Mouse (Mus musculus): ENCODE measurements at regions not wholly inside any gene's neighbourhood (a gene's known extent, or its start where the extent isn't known, plus 50 kb on each side); places are given as distances from the start of the nearest gene placed in this dataset.

DNA sequence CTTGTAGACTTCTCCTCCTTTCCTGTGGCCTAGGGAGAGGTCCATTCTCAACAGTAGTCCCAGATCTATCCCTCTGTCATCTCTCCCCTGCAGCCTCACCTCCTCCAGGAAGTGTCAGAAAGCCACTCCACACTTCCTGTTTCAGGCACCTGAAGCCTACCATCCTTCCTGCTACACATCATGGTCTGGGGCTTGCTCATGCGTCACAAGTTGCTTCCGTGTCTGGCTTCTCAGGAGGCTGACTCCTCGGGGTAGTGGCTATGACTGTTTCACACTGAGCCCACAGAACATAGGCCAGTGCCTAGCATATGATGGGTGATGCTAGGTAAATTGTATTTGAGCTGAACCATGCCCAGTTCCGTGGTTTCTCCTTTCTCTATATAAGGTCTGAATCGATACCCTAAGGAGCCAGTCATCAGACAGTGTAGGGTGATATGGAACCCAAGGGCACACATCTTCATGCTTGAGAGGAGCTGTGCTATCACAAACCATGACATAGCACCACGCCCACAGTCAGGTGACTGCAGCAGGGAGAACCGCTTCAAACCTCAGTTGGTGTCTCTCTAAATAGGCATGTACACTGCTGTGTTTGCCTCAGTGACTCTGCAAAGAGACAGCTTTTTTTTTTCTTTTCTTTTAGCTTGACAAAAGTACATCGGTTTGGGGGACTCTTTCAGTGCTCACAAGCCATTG, 272.2 kb downstream of the Sec61b start:
- peak; percentile 15 for DNase-seq
- H3K4me3 ChIP-seq (ENCODE audit: control insufficient read depth, insufficient read depth, low read length), result no peak overlapping the region
- H3K27ac ChIP-seq (ENCODE audit: control insufficient read depth, insufficient read depth, low read length), result no peak overlapping the region
- no peaks in the 10 kb centered on the region for H3K36me3 ChIP-seq (ENCODE audit: control insufficient read depth, insufficient read depth, low read length)
- H3K4me1 ChIP-seq (replicated peaks; ENCODE audit: control insufficient read depth, insufficient read depth, low read length), result no peaks in the 10 kb centered on the region
- WGBS, result 54% methylated on average over 8 of the region's 8 CpGs
- no peak for TF ChIP-seq CTCF (IDR thresholded peaks at IDR 0.05; ENCODE audit: borderline replicate concordance, control insufficient read depth, extremely low read depth, insufficient read depth, low read length, poor library complexity)
- no peak for TF ChIP-seq POLR2A (IDR thresholded peaks at IDR 0.05; ENCODE audit: control insufficient read depth, extremely low read depth, insufficient read depth, low read length, poor library complexity)
- no peaks in the 10 kb centered on the region for H3K27me3 ChIP-seq (ENCODE audit: control insufficient read depth, insufficient read depth, low read length)

DNA sequence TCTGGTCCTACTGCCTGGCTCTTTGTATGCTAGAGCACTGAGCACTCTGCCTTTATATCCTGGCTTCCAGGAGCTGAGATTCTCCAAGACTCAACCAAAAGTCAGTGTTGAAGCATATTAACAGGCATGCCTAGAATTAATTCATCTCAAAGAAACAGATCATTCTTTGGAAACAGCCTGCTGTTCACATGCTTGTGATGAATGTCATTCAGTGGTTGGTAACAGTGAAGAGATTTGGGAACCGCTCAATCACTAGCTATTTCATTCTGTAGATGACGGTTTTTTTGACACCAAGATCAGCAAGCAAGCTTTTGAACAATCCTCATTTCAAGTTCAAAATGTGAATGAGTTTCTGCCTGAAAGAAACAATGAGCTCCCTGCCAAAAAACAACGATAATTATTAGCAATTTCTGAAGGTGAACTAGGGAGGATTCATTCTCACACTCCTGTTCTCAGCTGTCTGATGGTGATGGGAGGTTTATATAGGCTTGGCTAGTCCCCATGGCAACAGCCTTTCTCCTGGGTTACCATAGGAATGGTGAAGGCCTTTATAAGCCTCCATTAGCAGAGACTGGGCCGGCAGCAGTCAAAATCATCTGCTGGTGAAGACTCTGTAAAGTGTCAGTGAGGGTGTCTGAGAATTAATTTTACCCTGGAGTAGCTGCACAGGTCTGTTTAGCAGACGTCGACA, 272.6 kb upstream of the Nr4a3 start:
- 96% methylated on average over 6 of the region's 6 CpGs for WGBS
- H3K4me3 ChIP-seq (ENCODE audit: control insufficient read depth, insufficient read depth, low read length), result no peak overlapping the region
- H3K36me3 ChIP-seq (ENCODE audit: control insufficient read depth, insufficient read depth, low read length), result no peaks in the 10 kb centered on the region
- TF ChIP-seq POLR2A (IDR thresholded peaks at IDR 0.05; ENCODE audit: control insufficient read depth, extremely low read depth, insufficient read depth, low read length, poor library complexity) (no peak), CTCF (IDR thresholded peaks at IDR 0.05; ENCODE audit: borderline replicate concordance, control insufficient read depth, extremely low read depth, insufficient read depth, low read length, poor library complexity) (no peak)
- no peak for DNase-seq
- no peaks in the 10 kb centered on the region for H3K27me3 ChIP-seq (ENCODE audit: control insufficient read depth, insufficient read depth, low read length)
- H3K27ac ChIP-seq (ENCODE audit: control insufficient read depth, insufficient read depth, low read length), result no peak overlapping the region
- H3K4me1 ChIP-seq (replicated peaks; ENCODE audit: control insufficient read depth, insufficient read depth, low read length), result no peaks in the 10 kb centered on the region

DNA sequence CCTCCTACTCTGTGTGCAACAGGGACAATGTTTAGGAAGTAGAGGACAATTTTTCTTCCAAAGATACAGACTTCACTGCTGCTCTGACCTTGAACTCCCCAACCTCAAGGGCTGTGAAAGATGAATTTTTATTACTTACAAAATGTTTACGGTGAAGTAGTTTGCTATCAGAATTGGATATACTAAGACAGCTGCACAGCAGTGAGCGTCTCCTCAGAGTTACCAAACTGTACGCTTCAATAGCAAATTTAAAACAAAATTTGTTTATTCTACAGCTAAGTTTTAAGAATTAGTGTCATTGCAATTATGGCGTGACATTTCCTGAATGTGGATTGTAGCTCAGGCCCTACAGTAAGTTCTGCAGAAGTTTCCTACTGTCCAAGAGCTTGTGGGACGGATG, 270.3 kb upstream of the Nr4a3 start:
- H3K27ac ChIP-seq (ENCODE audit: control insufficient read depth, insufficient read depth, low read length), result no peak overlapping the region
- H3K4me1 ChIP-seq (replicated peaks; ENCODE audit: control insufficient read depth, insufficient read depth, low read length), result no peaks in the 10 kb centered on the region
- H3K36me3 ChIP-seq (ENCODE audit: control insufficient read depth, insufficient read depth, low read length), result no peaks in the 10 kb centered on the region
- no peaks in the 10 kb centered on the region for H3K27me3 ChIP-seq (ENCODE audit: control insufficient read depth, insufficient read depth, low read length)
- TF ChIP-seq CTCF (IDR thresholded peaks at IDR 0.05; ENCODE audit: borderline replicate concordance, control insufficient read depth, extremely low read depth, insufficient read depth, low read length, poor library complexity) (no peak), POLR2A (IDR thresholded peaks at IDR 0.05; ENCODE audit: control insufficient read depth, extremely low read depth, insufficient read depth, low read length, poor library complexity) (no peak)
- 95% methylated on average over 5 of the region's 5 CpGs for WGBS
- no peak for DNase-seq
- no peak overlapping the region for H3K4me3 ChIP-seq (ENCODE audit: control insufficient read depth, insufficient read depth, low read length)

DNA sequence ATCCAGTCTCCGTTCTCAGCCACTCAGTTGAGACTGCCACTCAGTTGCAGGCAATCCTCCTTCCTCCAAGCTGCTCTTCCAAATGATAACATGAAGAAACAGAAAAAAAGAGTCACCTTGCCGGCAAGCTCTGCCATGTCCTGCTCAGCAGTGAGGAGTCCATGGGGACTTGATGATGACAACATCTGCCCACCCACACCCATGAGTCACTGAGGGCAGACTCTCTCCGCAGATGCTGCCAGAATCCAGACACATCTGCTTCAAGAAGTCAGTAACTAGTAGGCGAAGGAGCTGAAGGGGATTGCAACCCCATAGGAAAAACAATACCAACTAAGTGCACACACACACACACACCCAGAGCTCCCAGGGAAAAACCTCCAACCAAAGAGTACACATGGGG, 263.9 kb upstream of the Nr4a3 start:
- WGBS, result 94% methylated on average over 4 of the region's 4 CpGs
- Histone ChIP-seq H3K27ac (ENCODE audit: control insufficient read depth, insufficient read depth, low read length) (no peak overlapping the region), H3K27me3 (ENCODE audit: control insufficient read depth, insufficient read depth, low read length) (no peaks in the 10 kb centered on the region), H3K4me1 (replicated peaks; ENCODE audit: control insufficient read depth, insufficient read depth, low read length) (no peaks in the 10 kb centered on the region), H3K4me3 (ENCODE audit: control insufficient read depth, insufficient read depth, low read length) (no peak overlapping the region), H3K36me3 (ENCODE audit: control insufficient read depth, insufficient read depth, low read length) (no peaks in the 10 kb centered on the region)
- DNase-seq, result no peak
- TF ChIP-seq POLR2A (IDR thresholded peaks at IDR 0.05; ENCODE audit: control insufficient read depth, extremely low read depth, insufficient read depth, low read length, poor library complexity) (no peak), CTCF (IDR thresholded peaks at IDR 0.05; ENCODE audit: borderline replicate concordance, control insufficient read depth, extremely low read depth, insufficient read depth, low read length, poor library complexity) (no peak)

DNA sequence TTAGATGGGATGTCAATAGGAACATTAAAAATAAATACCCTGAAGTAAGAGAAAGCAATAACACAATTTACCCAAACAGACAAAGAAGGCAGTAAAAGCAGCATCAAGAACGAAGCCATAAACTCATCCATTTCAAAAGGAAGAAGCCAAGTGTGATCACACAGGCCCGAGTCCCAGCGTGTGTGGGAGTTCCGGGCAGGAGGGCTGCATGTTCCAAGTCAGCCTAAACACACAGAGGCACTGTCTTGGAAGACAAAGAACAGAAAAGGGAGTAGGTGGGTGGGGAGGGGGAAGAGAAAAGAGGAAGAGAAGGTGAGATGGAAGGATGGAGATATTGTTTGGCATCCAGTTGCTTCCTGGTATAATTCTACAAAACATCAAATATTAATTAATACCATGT, 248.0 kb upstream of the Nr4a3 start:
- TF ChIP-seq POLR2A (IDR thresholded peaks at IDR 0.05; ENCODE audit: control insufficient read depth, extremely low read depth, insufficient read depth, low read length, poor library complexity) (no peak), CTCF (IDR thresholded peaks at IDR 0.05; ENCODE audit: borderline replicate concordance, control insufficient read depth, extremely low read depth, insufficient read depth, low read length, poor library complexity) (no peak)
- H3K36me3 ChIP-seq (ENCODE audit: control insufficient read depth, insufficient read depth, low read length), result no peaks in the 10 kb centered on the region
- H3K4me1 ChIP-seq (replicated peaks; ENCODE audit: control insufficient read depth, insufficient read depth, low read length), result no peaks in the 10 kb centered on the region
- H3K27me3 ChIP-seq (ENCODE audit: control insufficient read depth, insufficient read depth, low read length), result no peaks in the 10 kb centered on the region
- no peak for DNase-seq
- WGBS, result 99% methylated on average over 4 of the region's 4 CpGs
- no peak overlapping the region for H3K4me3 ChIP-seq (ENCODE audit: control insufficient read depth, insufficient read depth, low read length)
- H3K27ac ChIP-seq (ENCODE audit: control insufficient read depth, insufficient read depth, low read length), result no peak overlapping the region

DNA sequence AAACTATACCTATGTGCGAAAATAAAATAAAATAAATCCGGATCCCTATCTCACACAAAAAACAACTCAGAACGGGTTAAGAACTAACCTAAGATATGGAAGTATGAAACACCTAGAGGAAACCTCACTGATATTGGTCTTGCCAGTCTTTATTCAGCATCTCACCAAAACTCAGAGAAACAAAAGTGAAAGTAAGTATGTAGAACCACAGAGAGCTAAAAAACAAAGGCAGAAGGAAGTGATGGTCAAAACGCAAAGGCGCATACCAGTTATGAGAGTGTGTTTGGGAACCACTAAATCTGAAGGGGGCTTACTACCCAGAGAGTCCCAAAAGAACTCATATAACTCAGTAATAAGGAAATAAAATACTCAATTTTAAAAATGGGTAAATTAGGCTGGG, 245.8 kb upstream of the Nr4a3 start:
- Histone ChIP-seq H3K36me3 (ENCODE audit: control insufficient read depth, insufficient read depth, low read length) (no peaks in the 10 kb centered on the region), H3K4me3 (ENCODE audit: control insufficient read depth, insufficient read depth, low read length) (no peak overlapping the region), H3K27ac (ENCODE audit: control insufficient read depth, insufficient read depth, low read length) (no peak overlapping the region), H3K27me3 (ENCODE audit: control insufficient read depth, insufficient read depth, low read length) (no peaks in the 10 kb centered on the region), H3K4me1 (replicated peaks; ENCODE audit: control insufficient read depth, insufficient read depth, low read length) (no peaks in the 10 kb centered on the region)
- DNase-seq, result no peak
- WGBS, result 28% methylated on average over 5 of the region's 5 CpGs
- TF ChIP-seq POLR2A (IDR thresholded peaks at IDR 0.05; ENCODE audit: control insufficient read depth, extremely low read depth, insufficient read depth, low read length, poor library complexity), result no peak
- TF ChIP-seq CTCF (IDR thresholded peaks at IDR 0.05; ENCODE audit: borderline replicate concordance, control insufficient read depth, extremely low read depth, insufficient read depth, low read length, poor library complexity), result no peak
